ENCODE assay signal across 7 mouse cellular contexts in genomic region chr7:63936188-63936985, GRCm38 (mm10). TPM values are rescaled to one million over a fixed set of nuclear protein-coding genes. Genes with fewer than 3 reads are reported as not detected.
DNase-seq lines count a peak whose midpoint lies in the region; ATAC-seq lines count a peak whose summit lies in the region.

No protein-coding gene starts in this region.

- no peaks in the 10 kb centered on the region for H3K36me3 ChIP-seq in intestine, embryonic 15.5 days
- no peaks in the 10 kb centered on the region for H3K36me3 ChIP-seq in limb, embryonic 12.5 days
- H3K36me3 ChIP-seq in midbrain, embryonic 14.5 days (ENCODE audit: control insufficient read depth, insufficient read depth, low read length): no peaks in the 10 kb centered on the region

- 1% methylated on average over 34 of the region's 34 CpGs for WGBS in intestine, embryonic 15.5 days
- WGBS in limb, embryonic 12.5 days: 1% methylated on average over 34 of the region's 34 CpGs
- under 1% methylated on average over 34 of the region's 34 CpGs for WGBS in midbrain, embryonic 14.5 days

- H3K9me3 ChIP-seq in intestine, embryonic 15.5 days: no peaks in the 10 kb centered on the region
- H3K9me3 ChIP-seq in limb, embryonic 12.5 days: no peaks in the 10 kb centered on the region
- no peaks in the 10 kb centered on the region for H3K9me3 ChIP-seq in midbrain, embryonic 14.5 days (ENCODE audit: control insufficient read depth, low read length)

- peak overlapping the region; percentile 92 for H3K4me2 ChIP-seq in intestine, embryonic 15.5 days (replicated peaks)
- peak overlapping the region; percentile 92 for H3K4me2 ChIP-seq in limb, embryonic 12.5 days
- peak overlapping the region; percentile 92 for H3K4me2 ChIP-seq in midbrain, embryonic 14.5 days (ENCODE audit: low read length)

- peak overlapping the region; percentile 94 for H3K9ac ChIP-seq in intestine, embryonic 15.5 days
- peak overlapping the region; percentile 23; the same call in 1 of the 2 replicates for H3K9ac ChIP-seq in limb, embryonic 12.5 days (replicated peaks)
- peak overlapping the region; percentile 96 for H3K9ac ChIP-seq in midbrain, embryonic 14.5 days (replicated peaks; ENCODE audit: low read length)

- H3K4me3 ChIP-seq in intestine, embryonic 15.5 days (replicated peaks): peak overlapping the region; percentile 91
- H3K4me3 ChIP-seq in limb, embryonic 12.5 days (replicated peaks): peak overlapping the region; percentile 81
- peak overlapping the region; percentile 97 for H3K4me3 ChIP-seq in midbrain, embryonic 14.5 days (replicated peaks; ENCODE audit: low read depth, low read length)

- peaks cover 15% of the 10 kb centered on the region for H3K4me1 ChIP-seq in intestine, embryonic 15.5 days (replicated peaks)
- H3K4me1 ChIP-seq in limb, embryonic 12.5 days (replicated peaks): peaks cover 24% of the 10 kb centered on the region
- H3K4me1 ChIP-seq in midbrain, embryonic 14.5 days (ENCODE audit: control insufficient read depth, insufficient read depth, low read length): peaks cover 22% of the 10 kb centered on the region

- DNase-seq in adrenal gland, postnatal 10 days: peak; percentile 88
- peak; percentile 29 for DNase-seq in embryo, embryonic 11.5 days (ENCODE audit: low read depth, low spot score)
- DNase-seq in gastrocnemius, postnatal 25 days: peak; percentile 90
- peak; percentile 72 for DNase-seq in midbrain, embryonic 14.5 days
- DNase-seq in spleen, adult 18-20 months: peak; percentile 78 to 82

- H3K27ac ChIP-seq in intestine, embryonic 15.5 days: peak overlapping the region; percentile 97
- peak overlapping the region; percentile 91 for H3K27ac ChIP-seq in limb, embryonic 12.5 days
- peak overlapping the region; percentile 96 for H3K27ac ChIP-seq in midbrain, embryonic 14.5 days (replicated peaks; ENCODE audit: low read depth, low read length)

- no peak for ATAC-seq in intestine, embryonic 15.5 days
- ATAC-seq in limb, embryonic 12.5 days (ENCODE audit: insufficient number of reproducible peaks, insufficient read depth, low FRiP score, low TSS enrichment, low read depth): no peak
- ATAC-seq in midbrain, embryonic 14.5 days (ENCODE audit: low FRiP score, low TSS enrichment): no peak

- no peaks in the 10 kb centered on the region for H3K27me3 ChIP-seq in intestine, embryonic 15.5 days (replicated peaks)
- no peaks in the 10 kb centered on the region; the same call in 1 of the 2 replicates for H3K27me3 ChIP-seq in limb, embryonic 12.5 days
- H3K27me3 ChIP-seq in midbrain, embryonic 14.5 days (ENCODE audit: control insufficient read depth, insufficient read depth, low read length): no peaks in the 10 kb centered on the region

RNA-seq across cellular contexts. Expression of gene Klf13, which starts 2.3 kb away (rescaled TPM):
- total RNA-seq in adrenal gland, postnatal 10 days (2021): 10 to 100 TPM; 65.9 to 80.6 TPM
- 10 to 100 TPM; 38.9 to 43.1 TPM for total RNA-seq in gastrocnemius, postnatal 25 days (2021)
- polyA plus RNA-seq in intestine, embryonic 15.5 days (2015; fragmentation: Nextera tagmentation; extraction: Ambion mirVana): 25.9 and 26.7 TPM in 2 replicates
- polyA plus RNA-seq in limb, embryonic 12.5 days (2016; fragmentation: Nextera tagmentation; extraction: Ambion mirVana): 16.9 and 17.0 TPM in 2 replicates
- polyA plus RNA-seq in midbrain, embryonic 14.5 days (2014; fragmentation: Nextera tagmentation; extraction: Ambion mirVana): 20.5 and 24.9 TPM in 2 replicates

RNA-seq across cellular contexts. Expression of gene E030018B13Rik, which starts 19.7 kb away (rescaled TPM):
- not detected for total RNA-seq in adrenal gland, postnatal 10 days (2021)
- not detected for total RNA-seq in gastrocnemius, postnatal 25 days (2021)
- polyA plus RNA-seq in intestine, embryonic 15.5 days (2015; fragmentation: Nextera tagmentation; extraction: Ambion mirVana): not detected in 2 replicates
- not detected in 2 replicates for polyA plus RNA-seq in limb, embryonic 12.5 days (2016; fragmentation: Nextera tagmentation; extraction: Ambion mirVana)
- not detected in 2 replicates for polyA plus RNA-seq in midbrain, embryonic 14.5 days (2014; fragmentation: Nextera tagmentation; extraction: Ambion mirVana)

Comparison
In these comparisons a context has a peak if more than half of its experiments do, and no peak if none do; other contexts are left out.
1. DNase-seq: peak in every context shown above with its lines; median percentile 90 in gastrocnemius, postnatal 25 days; 88 in adrenal gland, postnatal 10 days; 80 in spleen, adult 18-20 months; 72 in midbrain, embryonic 14.5 days; 29 in embryo, embryonic 11.5 days.
2. H3K9ac ChIP-seq: peak in every context shown above with its lines; median percentile 96 in midbrain, embryonic 14.5 days; 94 in intestine, embryonic 15.5 days; 23 in limb, embryonic 12.5 days.